Mouse (Mus musculus) lung, adult 18-20 months (tissue): Measurements from ENCODE around the gene Nmnat3.

Experiments
- DNase-seq, 2 experiments: peaks; one replicate each; pipeline ENCODE4 v3.0.0; 2022; ENCODE audit warnings: mixed read lengths in 2 of 2

The Nmnat3 gene

GRCm38 (mm10) chr9:98367333-98367962, 80.2 kb downstream of the Nmnat3 start:
- DNase-seq: no peak

DNA sequence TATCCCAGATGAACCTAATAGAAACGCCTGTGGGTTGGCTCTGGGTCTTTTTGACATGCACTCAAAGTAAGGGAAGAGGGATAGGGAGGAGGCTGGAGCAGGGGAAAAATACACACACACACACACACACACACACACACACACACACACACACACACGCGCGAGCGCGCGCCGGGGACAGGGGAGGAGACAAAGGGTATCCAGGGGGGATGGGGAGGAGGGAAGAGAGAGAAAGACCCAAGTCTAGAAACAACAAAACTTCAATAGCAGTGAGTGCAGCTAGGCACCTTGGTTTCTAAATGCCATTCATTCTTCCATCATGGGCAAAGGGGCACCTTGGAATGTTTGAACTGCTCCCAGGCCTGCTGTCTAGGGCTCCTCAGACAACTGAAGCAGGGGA, 82.5 kb downstream of the Nmnat3 start:
- DNase-seq: no peak

DNA sequence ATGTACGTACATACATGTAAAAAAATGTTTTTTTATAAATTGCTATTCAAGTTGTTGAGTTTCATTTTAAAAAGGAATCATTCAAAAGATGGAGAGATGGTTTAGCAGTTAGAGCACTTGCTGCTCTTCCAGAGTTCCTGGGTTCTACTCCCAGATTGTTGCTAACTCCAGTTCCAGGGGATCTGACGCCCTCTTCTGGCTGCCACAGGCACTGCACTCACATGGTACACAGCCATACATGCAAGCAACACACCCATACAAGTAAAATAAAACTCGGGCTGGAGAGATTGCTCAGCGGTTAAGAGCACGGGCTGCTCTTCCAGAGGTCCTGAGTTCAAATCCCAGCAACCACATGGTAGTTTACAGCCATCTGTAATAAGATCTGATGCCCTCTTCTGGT, 86.1 kb downstream of the Nmnat3 start:
- DNase-seq: no peak

DNA sequence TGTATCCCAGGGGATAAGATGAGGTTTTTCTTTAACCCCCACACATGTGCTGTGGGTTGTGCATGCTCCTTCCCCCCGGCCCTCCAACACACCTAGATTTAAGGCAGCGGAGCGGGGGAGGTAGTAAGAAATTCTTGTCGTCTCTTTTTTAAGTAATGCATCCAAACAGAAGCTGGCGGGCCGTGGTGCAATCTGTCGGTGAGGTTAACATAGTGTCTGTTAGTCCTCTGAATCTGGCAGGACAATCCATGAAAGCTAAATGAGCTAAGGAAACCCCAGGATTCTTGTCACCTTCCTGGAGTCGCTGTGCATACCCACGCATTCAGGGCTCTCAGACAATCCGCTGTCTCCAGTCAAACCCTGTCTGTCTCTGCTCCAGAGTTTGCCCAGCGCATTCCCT, 87.7 kb downstream of the Nmnat3 start:
- no peak for DNase-seq

DNA sequence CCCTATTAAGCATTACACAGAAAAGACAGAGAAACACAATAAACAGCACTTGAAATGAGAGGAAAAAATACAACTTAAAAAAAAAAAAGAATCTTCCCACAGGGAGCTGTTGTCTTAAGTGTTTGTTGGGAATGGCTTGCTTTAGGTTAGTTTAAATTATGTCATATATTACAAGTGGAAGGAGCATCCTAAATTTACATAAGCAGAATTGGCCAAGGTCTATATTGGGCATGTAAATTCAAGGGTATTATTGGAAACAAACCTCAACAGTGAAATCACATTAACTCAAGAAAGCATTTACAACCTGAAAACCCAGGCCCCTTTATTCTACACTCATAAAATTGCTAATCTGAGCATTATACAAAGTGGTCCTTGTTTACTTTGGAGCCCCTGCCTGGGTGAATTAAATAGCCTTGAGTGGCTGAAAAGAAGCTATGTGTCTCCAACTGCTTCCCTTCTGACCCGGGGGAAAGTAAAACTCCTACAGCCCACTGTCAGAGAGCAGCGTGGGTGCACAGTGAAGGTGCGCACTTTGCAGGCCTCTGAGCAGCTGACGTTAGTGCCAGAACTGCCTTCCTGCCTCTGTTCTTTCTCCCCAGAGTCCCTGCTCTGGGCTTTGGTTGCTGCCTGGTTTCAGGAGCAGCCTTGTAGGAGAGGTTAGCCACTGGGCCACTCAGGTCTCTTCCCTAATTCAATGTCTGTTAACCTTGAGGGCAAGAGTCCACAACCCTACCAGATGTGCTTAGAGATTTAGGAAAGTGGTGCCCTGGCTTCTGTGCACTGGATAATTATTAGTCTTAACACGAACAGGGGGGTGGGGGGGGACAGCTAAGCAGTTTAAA, 88.3 kb downstream of the Nmnat3 start:
- DNase-seq: no peak

- DNase-seq: no peak
Observed at GRCm38 (mm10) chr9:98379736-98380135, 92.5 kb downstream of the Nmnat3 start.

GRCm38 (mm10) chr9:98380593-98380992, 93.4 kb downstream of the Nmnat3 start:
- DNase-seq: no peak

- no peak for DNase-seq
Observed at GRCm38 (mm10) chr9:98387741-98388632, 100.8 kb downstream of the Nmnat3 start.

- no peak for DNase-seq
Observed at GRCm38 (mm10) chr9:98388633-98388965, 101.4 kb downstream of the Nmnat3 start.

GRCm38 (mm10) chr9:98393496-98393895, 106.3 kb downstream of the Nmnat3 start:
- no peak for DNase-seq

- DNase-seq: no peak
Observed at GRCm38 (mm10) chr9:98397211-98397610, 110.0 kb downstream of the Nmnat3 start.

DNA sequence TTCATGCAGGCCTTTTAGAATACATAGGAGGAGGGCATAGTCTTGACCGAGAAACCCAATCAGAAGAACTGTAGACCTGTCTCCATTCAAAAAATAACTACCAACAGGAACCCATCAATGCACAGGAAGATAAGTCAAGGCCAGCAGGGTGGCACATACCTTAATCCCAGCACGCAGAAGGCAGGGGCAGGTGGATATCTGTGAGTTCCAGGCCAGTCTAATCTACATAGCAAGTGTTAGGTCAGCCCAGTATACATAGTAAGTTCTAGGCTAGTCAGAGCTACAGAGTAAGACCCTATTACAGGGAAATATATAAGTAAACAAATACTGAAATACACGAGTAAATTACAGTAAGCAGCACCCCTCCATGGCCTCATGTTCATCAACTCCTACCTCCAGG, 110.6 kb downstream of the Nmnat3 start:
- DNase-seq: no peak

- DNase-seq: no peak
Observed at GRCm38 (mm10) chr9:98400185-98400894, 113.1 kb downstream of the Nmnat3 start.

DNA sequence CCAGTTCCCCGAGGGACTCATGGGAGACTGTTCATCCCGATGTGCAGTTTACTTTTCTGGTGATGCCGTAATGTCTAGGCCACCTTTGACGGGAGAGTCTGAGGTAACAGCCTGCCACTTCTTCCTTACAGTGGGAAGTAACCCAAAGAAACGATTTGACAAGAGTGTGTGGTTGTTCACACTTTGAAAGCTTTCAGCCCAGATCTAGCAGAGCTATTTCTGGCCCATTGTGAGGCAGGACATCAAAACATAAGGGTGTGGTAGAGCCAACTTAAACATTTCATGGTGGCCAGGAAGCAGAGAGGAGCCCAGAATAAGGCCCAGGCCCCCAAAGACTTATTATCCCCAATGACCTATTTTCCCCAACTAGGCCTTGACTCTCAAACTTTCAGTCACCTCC, 114.4 kb downstream of the Nmnat3 start:
- DNase-seq: no peak

DNA sequence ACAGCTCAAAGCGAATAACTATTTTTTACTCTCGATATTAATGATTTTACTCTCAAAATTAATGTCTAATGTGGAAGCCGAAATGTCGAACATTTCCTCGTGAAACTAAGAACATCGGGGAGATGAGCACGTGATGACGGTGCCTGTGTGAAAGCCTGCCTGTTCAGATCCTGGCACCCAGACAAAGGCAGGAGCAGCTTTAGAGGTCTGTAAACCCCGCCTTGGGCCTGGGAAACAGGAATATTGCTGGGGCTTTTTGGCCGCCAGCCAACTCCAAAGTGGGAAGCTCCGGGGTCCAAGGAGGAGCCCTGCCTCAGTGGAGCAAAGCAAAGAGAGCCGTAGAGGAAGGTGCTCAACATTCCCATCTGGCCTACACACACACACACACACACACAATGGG, 120.5 kb downstream of the Nmnat3 start:
- no peak for DNase-seq

DNA sequence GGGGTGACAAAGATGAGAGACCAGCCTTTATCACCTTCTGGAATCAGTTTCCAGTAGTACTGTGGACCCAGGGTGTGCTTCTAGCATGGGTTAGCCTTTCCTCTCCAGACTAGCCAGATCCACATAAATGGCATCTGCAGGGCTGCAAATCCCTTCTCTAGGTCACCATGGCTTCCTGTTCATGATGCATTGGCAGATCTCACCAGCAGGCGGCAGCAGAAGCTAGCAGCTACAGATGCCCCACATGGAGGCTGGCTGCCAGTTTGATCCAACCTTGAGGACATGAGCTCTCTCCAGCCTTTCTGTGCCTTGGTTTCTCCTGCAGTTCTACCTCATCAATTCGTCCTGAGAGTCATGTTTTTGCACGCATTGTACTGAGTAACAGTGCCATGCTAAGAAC, 121.9 kb downstream of the Nmnat3 start:
- DNase-seq: peak; percentile 54 to 59

DNA sequence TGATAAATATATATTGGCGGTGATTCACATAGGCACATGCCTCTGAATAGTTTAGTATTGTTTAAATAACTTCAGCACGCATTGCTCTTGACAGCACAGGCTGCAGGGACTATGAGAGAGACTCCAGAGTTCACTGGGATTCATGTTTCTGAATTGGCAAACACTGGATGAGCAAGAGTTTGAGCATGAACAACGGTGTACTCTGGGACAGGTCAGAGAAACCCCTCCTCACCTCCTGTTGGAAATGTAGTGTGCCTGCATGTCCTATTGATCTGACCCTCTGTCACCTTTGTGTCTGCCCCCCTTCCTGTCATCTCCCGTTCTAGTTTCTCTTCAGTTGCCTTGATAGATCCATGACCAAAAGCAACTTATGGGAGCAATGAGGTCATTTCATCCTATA, 128.2 kb downstream of the Nmnat3 start:
- DNase-seq: no peak

DNA sequence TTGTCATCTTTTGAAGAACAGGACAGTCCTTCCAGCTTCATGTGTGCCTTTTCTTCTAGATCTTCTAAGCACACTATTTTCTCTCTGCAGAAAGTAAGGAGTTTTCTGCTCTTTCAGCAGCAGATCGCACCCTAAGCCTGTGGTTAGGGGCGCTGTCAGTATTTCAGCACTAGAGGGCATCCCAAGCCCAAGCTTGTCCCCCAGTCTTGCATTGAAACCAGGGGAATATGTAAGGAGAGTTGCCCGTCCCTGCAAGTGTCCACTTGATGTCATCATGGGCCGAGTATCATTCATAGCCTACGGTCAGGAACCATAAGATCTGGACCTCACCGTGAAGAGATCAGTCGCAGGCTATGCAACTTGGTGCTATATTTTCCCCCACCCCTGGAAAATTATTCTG, 130.7 kb downstream of the Nmnat3 start:
- DNase-seq: no peak

- DNase-seq: no peak
Observed at GRCm38 (mm10) chr9:98418346-98418745, 131.1 kb downstream of the Nmnat3 start.

DNA sequence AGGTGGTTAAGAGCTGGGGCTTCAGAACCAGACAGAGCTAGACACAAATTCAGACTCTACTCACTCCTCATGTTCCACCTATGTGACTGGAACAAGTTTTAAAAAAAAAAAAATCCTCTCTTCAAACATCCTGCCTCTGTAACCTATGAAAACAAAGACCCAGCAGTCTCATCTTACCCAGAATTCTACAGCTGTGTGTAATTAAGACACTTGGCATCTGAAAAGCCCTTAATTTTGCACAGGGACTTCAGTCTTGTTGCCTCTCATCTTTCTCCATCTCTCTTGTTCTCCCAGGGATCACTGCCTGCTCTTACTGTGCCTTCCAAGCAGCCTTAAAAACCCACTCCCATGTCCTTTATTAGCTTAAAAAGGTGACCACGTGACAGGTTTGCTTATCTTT, 133.4 kb downstream of the Nmnat3 start:
- DNase-seq: no peak

DNA sequence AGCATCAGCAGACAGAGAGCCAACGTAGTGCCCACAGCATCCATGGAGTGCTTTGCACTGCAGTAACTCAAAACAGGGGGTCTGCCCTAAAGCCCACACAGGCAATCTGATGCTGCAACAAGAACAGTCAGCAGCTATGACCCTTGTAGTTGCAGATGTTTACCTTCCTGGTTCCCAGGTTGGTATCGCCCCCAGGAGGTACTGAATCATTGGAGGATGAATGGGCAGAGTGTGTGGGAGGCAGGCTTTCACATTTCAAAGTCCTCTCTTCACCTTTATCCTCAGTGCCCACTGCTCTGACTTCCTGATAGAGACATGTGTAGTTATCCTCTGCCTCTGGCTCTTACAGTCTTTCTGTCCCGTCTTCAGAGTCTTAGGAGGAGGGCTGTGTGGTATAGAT, 134.7 kb downstream of the Nmnat3 start:
- DNase-seq: no peak

DNA sequence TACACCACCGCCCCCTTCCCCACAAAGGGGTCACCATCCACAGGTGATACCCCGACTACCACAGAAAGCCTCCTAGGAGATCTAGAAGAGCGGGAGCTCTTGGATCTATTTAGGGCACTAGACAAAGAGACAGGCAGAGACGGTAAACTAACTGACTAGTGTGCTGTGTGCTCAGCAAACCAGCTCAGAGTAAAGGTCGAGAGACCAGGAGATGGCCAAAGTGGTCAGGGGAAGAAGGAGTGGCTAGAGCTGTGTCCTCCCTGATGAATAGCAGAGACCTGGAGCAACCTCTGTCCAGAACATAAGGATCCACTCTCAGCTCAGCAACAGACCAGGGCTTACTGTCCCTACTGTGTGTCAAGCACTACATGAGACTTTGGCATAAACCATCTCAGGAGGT, 135.4 kb downstream of the Nmnat3 start, which contains the start of gene Rbp1:
Rbp1 (plus strand) TSS at position 306 of the 400 bp plus-strand sequence.
- no peak for DNase-seq

- no peak for DNase-seq
Observed at GRCm38 (mm10) chr9:98423691-98424090, 136.5 kb downstream of the Nmnat3 start.
